Mouse (Mus musculus) T-cell, adult 2 months (primary cell): ENCODE measurements around the gene Gm11114.

Experiments
- DNase-seq: peaks from one replicate; pipeline ENCODE4 v3.0.0; 2022; ENCODE audit warnings: low spot score

Gm11114 gene

DNA sequence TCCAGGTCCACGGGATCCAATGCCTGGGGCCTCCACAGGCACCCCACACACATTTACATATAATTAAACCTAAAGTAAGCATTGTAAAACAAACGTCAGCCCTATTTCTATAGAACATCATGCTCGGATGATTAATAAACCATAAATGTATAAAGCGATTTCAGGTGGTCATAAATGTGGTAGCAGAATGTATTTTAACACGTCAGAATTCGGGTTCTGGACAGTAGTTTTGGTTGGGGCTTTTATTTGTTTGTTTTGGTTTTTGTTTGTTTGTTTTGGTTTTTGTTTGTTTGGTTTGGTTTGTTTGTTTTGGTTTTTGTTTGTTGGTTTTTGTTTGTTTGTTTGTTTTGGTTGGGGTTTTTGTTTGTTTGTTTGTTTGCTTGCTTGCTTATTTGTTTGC, at the start of gene Gm11114:
TSS of gene Gm11114 (plus strand) at position 301 of the 400 bp plus-strand sequence.
- DNase-seq = no peak

DNA sequence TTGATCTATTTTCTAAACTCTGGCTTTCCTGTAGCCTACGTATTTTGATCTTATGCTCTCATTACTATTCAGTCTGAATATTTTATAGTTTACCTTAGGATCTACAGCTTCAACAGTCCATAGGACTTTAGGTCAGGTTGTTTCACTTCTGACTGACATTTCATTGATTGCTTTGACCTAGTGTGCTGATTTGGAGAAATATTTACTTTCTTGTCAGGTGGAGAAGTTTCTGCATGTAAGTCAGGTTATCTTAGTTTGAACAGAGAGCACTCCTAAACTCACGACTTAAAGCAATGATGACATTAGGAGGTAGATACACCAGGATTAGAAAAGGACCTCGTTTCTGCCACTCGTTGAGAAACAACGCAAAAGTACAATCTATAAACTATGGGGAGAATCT, 45.7 kb upstream of the Gm11114 start:
- DNase-seq = no peak

DNA sequence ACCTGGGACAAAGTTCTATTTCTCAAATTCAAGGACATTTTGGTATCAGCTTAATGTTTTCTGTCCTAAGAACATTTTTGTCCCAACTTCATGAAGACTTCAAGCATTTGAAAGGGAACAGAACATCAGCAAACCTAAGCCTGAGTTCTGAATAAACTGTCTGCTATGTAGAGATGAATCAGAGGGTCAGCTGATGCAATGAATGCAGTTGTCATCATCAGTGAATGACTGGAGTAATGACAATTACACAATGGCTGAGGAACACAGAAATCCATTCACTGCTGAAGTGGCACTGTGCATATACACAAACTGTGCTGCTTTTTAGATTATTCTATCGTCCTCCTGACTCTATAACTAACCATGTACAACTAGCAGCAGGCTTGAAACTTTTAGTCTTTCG, 38.5 kb upstream of the Gm11114 start:
- no peak for DNase-seq

DNA sequence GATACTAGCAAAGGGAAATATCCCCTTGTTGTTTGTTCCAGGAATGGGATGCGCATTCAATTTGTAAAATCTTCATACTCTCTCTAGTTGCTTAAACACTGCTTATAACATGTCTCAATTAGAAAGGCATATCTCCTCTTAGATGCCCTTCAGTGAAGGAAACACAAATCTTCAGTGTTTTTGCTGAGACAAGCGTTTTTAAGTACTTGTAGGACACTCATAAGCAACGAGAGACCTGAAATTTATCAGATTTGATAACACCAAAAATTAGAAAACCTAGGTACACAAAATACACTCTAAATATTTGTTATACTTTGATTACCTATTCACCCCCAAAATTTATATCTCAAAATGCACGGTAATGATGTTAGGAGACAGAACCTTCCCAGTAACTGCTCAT, 9.7 kb upstream of the Gm11114 start:
- DNase-seq = no peak

DNA sequence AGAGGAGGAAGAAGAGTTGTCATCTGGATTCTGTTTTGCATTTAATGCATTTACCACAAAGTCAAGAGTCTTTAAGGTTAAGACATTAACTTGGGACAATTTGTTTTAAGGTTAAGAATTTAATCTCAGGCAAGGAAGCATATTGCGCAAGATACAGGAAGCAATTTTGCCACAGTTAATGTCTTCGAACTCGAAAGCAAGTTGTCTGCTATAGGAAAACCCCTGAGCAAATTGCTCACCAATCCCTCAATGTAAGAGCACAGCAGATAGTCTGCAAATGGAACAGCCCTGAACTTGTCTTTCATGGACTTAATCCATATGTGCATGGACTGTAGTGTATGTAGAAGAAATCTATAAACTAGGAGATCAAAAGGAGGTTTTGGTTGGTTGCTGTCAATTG, 9.2 kb upstream of the Gm11114 start:
- no peak for DNase-seq

DNA sequence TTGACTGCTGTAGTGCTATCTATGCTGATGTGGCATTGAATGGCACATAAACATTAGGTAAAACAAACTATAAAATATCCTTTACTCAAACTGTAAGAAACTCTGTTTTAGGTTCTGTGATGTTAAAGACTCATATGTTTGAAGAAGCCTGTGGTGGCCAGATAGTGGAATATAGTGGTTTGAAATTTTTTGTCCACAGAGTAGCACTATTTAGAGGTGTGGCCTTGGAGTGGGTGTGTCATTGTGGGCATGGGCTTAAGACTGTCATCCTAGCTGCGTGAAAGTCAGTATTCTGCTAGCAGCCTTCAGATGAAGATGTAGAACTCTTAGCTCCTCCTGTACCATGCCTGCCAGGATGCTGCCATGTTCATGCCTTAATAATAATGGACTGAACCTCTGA, 3.5 kb downstream of the Gm11114 start:
- no peak for DNase-seq

DNA sequence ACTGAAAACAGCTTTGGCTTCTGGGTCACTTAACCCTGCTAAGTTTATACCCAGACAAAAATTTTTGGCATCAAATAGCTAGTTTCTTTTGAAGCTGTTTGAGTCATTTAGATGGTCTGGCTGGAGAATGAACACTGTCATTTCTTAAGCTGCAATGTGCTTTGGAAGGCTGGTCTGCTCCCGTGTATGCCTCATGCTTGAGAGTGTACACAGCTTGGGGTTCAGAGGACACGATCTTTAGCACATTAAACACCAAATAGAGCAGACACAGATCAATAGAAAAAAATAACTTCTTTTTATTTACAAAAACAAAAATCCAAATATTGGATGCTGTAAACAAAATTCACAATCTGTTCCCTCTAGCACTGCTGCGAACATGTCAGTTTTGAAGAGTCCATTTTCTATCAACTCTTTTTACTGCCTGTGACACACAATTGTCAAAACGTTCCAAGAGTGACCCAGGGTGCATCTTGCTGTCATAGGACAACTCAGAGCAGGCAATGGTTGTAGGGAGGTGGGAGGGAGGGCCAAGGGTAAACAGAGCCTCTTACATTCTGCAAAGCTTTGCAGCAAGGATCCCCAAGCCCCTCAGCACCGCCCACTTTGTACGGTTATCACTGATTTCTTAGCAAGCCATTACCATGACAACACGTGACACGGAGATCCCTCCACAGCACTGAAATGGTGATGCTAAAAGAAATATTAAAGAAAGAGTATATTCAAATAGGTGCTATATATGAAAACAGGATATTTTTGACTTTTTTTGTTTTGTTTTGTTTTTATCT, 7.8 kb downstream of the Gm11114 start:
- no peak for DNase-seq

DNA sequence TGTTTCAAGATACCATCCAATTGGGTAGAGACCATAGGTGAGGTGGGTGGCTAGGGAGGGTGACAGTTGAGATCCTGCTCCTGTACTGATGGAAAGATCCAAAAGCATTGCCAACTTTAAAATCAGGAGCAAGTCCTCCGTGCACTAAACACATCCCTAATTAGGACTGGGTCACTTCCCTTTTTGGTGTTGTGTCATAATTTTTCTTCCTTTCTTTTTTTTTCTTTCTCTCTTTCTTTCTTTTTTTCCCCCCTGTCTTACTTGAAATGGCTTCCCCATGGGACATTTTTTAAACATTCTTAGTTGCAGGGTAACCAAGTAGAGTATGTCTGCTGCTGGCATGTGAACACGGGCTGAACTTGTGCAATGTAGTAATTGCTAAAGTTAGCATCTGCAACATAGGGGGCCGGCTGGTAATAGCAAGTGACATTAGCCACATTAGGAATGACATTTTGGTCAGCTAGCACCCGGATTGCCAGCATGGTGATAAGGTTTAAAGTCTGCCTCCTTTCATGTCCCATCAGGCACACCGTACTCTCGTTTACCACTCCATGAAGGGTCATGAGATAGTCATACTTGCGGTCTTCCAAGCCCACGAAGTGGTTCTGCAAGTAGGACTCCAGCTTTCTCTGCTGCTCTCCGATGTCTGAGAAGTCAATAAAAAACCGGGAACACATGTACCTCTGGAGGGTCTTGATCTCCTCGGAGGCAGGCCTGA, 11.7 kb downstream of the Gm11114 start:
- DNase-seq = no peak

DNA sequence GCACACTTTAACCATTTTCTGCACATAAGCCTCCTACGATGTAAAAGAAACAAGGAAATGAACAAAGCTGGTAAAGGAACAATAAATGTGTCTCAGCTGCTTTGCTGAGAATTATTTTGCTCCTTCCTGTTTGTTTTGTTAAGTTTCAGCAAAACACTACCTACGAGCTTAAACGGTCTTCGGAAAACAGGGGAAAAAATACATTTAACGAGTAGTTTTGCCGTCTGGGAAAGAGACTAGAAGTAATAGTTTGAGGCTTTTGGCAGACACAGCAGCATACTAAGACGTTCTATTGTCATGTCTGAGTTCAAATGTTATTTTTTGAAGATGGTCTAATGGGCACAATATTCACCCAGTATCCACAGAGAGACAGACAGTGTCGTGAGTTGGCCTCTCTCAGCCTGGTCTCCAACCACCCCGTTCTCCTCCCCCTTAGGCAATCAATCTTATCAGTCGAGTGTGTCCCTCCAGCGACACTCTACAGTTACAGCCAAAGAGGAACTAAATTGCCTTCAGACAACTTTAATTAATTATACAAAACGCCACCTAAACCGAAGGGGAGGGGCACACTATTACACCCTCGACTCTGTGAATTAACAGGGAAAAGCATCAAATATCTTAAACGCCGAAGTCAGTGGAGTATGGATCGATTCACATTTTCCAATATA, 12.8 kb downstream of the Gm11114 start:
- no peak for DNase-seq

DNA sequence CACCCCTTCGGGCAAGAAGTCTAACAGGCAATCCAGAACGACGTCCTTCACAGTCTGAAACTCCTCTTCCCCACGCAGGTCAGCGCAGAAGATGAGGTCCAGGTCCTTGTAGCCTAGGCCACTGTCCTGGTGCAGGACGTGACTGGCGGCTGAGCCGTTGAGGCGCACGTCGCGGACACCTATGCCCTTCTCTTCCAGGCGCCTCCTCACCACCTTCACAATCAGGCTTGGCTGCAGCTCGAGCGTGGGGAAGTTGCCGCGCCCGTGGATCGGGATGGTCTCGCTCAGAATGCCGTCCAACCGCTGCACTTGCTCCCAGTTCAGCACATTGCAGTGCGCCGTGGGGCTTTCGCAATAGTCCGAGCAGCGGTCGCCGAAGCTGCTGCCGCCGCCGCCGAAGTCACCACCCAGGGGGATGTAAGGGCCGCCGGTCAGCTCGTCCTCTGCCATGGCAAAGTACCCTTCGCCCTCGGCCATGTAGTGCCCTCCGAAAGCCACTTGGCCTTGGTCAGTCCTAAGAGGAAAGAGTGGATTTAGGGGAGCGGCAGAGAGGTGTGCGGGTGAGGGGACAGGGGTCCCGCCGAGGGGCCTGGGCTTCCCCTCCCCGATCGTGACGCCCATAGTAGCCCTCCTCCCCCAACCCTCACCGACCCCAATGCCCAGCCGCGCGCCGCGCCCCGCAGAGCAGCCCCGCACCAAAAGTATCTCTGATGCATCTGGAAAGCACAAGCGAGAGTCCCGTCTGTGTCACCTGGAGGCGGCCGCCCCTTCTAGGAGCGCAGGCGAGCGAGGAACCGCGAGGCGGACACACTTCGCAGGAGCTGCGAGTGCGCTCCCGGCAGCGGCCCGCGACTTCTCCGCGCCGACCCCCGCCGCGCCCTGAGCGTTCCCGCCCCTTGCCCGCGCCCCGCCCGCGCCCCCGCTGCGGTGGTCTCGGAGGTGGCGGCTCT, 14.0 kb downstream of the Gm11114 start:
- DNase-seq = peak; percentile 10

DNA sequence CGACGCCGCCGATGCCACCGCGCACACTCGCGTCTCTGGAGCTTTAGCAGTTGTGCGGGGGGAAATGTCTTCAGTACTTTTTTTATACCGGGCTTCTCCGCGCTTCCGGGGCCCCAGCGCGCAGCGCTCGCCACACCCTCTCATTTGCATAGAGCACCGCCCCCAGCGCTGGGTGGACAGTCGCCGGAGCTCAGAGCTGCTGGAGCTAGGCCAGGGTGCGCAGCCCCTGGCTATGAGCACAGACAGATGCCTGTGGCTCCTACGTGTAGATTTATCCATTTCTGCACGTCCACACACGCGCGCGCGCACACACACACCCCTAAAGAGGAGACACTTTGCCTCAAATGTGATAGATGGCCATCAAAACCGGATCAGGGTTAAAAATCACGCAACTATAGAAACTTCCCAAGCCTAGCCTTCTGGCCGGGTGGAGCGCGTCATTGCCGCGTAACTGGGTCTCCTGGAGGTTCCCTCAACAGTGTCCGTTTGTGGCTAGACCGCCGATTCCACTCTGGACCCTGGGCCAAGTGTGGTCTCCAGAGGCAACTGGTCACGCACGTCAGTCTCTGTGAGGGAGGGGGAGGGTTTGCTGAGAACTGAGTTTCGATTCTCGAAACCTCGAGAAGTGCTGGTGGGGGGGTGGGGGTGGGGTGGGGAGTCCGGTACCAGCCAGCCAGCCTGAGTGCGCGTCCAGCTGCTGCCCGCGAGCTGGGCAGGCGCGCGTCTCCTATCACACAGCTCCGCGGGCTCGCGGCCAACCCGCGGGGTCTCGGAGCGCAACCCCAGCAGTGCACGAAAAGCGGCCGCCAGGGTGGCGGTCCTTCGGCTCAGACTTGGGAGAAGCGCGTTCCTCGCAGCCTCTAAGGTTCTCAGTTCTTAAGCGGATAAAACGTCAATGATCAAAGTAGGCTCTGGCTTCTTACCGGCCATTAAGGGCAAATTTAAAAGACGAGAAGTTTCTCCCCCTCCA, 15.0 kb downstream of the Gm11114 start, which contains the start of gene Tent5a:
TSS of gene Tent5a (minus strand) at position 107 of the 970 bp plus-strand sequence.
- DNase-seq = peak; percentile 81

DNA sequence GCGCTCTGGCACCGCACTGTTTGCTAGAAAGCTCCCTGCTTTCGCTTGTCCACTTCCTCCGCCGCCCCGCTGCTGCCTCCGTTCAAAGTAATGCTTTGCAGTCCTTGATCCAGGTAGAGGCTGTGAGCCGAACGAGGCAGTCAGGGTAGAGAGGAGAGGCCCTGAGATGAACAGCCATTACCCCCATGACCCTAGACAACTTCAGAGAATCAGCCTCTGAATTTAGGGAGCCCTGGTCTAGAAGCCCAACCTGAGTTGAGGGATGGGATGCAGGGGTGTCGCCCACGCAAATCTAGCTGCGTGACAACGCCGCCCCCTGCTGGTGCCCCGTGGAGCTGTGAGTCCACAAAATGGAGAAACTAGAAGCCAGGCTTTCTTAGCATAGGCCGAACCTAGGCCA, 15.7 kb downstream of the Gm11114 start:
- DNase-seq = peak; percentile 80

DNA sequence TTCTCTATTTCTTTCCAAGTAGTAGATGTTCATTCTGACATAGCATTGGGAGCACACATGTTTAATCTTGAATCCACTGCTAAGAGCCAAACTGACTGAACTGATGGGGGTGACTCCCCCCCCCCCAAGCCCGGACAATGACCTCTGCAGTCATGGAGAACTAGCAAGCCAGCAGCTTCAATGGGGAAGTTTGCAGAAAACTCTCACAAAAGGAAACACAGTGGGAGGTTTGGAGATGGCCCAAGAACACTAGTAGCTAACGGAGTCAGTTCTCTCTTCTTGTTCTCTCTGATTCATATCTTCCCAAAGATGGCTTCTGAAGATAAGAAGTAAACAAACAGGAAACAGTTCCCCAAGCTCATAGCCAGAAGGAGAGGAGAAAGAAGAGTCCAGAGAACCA, 18.9 kb downstream of the Gm11114 start:
- DNase-seq = no peak

DNA sequence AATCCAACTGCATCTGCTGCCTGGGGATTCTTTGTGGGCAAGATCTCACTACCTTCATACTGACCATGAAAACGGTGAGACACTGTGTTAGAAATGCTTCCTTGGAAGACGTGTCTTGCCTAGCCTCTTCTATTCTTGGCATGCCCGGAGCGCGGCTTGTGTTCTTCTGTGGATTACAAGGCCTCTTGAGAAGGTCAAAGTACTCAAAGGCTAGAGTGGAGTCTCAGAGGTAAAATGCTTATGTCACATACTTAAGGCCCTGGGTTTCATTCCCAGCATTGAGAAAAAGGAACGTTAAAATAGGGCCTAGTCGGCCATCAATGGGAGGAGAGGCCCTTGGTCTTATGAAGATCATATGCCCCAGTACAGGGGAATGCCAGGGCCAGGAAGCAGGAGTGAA, 23.5 kb downstream of the Gm11114 start:
- no peak for DNase-seq

DNA sequence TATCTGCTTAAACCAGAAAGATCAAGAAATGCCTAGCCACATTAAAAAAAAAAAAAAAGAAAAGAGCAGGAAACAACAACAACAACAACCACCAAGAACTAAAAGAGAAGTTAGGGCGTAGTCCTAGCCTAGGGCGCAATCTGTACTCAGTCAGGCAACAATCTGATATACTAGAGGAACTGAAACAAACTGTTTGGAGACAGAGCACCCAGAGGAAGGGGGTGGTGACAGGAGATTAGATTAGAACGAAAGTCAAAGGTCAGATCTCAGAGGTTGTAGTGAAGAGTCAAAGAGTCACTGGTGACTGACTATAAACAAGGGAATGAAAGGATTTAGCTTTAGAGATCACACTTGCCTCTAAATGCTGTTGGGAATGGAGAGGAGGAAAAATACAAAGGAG, 27.7 kb downstream of the Gm11114 start:
- no peak for DNase-seq

DNA sequence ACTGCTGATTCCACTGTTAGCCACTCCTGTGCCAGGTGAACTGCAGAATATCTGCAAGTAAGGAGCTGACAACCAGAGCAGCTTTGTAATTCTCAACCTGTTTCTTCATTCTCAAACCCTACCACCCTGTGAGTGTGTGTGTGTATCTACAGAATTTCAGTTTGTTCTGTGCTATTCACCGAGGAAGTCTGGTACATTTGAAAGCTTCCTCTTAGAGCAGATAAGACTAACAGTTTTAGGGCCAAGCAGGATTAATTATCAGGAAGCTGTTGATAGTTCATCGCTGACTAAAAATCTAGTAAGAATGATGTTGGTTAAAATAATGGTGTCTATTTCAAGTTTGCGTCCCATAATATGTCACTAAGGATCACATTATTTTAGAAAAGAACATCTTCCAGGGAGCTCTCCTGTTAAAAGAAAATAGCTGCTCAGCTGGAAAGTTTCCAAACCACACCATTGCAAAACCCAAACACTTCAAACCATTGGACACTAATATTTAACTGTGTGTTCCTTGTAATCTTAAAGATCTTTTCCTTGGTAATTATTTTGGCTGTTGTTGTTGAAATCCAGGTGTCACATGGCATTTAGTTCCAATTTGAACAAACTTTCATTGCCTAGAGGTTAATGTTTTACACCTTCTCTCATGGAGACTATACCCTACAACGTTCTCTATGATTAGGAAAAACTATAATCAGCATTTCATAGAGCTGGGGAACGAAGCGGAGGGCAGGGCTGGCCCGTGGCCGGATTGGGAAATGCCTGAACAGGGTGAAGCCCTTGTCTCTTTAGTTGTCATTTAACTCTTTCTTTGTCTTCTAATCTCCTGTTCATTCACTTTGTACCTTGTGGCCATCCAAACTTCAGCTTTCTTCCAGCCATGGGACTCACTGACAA, 30.6 kb downstream of the Gm11114 start:
- no peak for DNase-seq

DNA sequence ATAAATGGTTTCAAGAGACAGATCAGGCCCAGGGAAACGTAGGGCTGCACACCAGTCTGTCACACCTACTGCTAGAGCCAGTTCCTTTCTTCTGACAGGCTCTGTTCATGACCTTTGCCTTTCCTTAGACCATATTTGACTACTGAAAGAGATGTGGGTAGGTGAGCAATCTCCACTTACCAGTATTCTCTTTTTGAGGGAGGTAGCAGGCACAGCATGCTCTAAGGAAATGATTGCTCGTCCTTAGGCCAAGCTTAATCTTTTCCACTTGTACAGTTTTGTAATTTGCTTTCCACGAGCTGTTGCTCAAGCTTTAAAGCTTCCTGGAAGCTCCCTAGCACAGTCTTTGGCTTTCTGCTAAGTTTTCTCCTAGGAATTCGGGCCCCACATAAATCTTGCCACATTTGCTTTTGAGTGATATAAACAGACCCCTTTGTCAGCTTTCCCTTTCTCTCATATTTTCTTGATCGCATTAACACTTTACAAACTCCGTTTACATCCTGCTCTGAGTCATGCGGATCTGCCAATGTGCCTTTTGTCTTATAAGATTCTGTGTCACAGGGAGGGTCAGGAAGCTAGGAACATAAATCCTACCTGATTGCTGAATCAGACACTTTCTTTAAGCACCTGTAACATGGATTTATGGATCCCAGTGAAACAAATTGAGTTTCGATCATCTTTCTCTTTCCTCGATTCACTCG, 35.4 kb downstream of the Gm11114 start:
- DNase-seq = no peak

DNA sequence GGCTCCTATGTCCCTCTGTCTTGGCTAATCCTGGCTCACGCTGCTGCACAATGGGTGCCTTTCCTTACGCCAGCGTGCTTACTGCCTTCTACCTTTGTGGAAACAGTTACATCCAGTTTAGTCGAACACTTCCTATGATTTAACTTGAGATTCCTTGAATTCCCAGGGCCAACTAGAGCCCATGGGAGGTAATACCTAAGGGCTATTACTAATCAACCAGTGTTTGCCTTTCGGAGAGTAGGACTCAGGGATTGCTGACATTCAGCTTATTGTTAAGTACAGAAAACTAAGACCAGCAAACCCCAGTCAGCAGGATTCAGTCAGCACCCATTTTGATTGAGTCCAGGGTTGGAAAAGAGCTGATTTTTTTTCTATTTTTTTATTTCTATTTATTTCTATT, 43.0 kb downstream of the Gm11114 start:
- no peak for DNase-seq
